Mouse (Mus musculus) liver, embryonic 13.5 days (tissue): ENCODE results near the gene Eif5a. TPM values are rescaled to one million over a fixed set of nuclear protein-coding genes. Genes with fewer than 3 reads are reported as not detected.

ENCODE experiments used
- ATAC-seq: fragments of 200-750 bp; cut with Nextera tagmentation; 2 replicates; pipeline ENCODE4 v1.8.0; 2017; ENCODE audit warnings: low read depth, mild to moderate bottlenecking, moderate number of reproducible peaks, moderate library complexity
- DNase-seq: peaks from one replicate; pipeline ENCODE4 v3.0.0; 2022
- H3K27ac ChIP-seq: fragments of 300-500 bp; sonication (generic); 2 replicates; pipeline ENCODE4 v1.5.1; 2015; ENCODE audit warnings: moderate library complexity, mild to moderate bottlenecking, inconsistent platforms
- H3K27me3 ChIP-seq: fragments of 300-500 bp; sonication (generic); 2 replicates; pipeline ENCODE4 v1.6.1; 2015; ENCODE audit warnings: mild to moderate bottlenecking, inconsistent platforms
- H3K36me3 ChIP-seq: fragments of 300-500 bp; sonication (generic); 2 replicates; pipeline ENCODE4 v1.6.1; 2015; ENCODE audit warnings: mild to moderate bottlenecking, inconsistent platforms
- H3K4me1 ChIP-seq: fragments of 300-500 bp; sonication (generic); replicated peaks from 2 replicates; pipeline ENCODE4 v1.6.1; 2015; ENCODE audit warnings: inconsistent platforms
- H3K4me2 ChIP-seq: fragments of 300-500 bp; sonication (generic); 2 replicates; pipeline ENCODE4 v1.6.1; 2015; ENCODE audit warnings: inconsistent platforms, mild to moderate bottlenecking, moderate library complexity
- H3K4me3 ChIP-seq: fragments of 300-500 bp; sonication (generic); replicated peaks from 2 replicates; pipeline ENCODE4 v1.5.1; 2015; ENCODE audit warnings: mild to moderate bottlenecking, inconsistent platforms
- H3K9ac ChIP-seq: fragments of 300-500 bp; sonication (generic); 2 replicates; pipeline ENCODE4 v1.6.1; 2015; ENCODE audit warnings: mild to moderate bottlenecking, inconsistent platforms
- H3K9me3 ChIP-seq: fragments of 300-500 bp; sonication (generic); replicated peaks from 2 replicates; pipeline ENCODE4 v1.6.1; 2016; ENCODE audit warnings: inconsistent platforms
- WGBS: fragments of 180-500 bp; shearing (Covaris S2); methylation state at CpG from one replicate; pipeline ENCODE4 v1.1.7; 2015; ENCODE audit not compliant: insufficient replicate concordance; 5-methylcytosine and 5-hydroxymethylcytosine counted together
- polyA plus RNA-seq: library from polyadenylated mRNA; unstranded; fragments of >200 nt; fragmentation: Nextera tagmentation; extraction: Ambion mirVana; gene quantifications from 2 replicates; pipeline ENCODE4 v1.2.1, GENCODE M21; 2015

Gene Eif5a
- polyA plus RNA-seq, 1 experiment from 2014 or later: 1,847 TPM

- Histone ChIP-seq H3K4me2 (no peak overlapping the region), H3K4me3 (no peak overlapping the region), H3K4me1 (peaks cover 26% of the 10 kb centered on the region), H3K27me3 (no peaks in the 10 kb centered on the region), H3K9ac (no peak overlapping the region), H3K36me3 (peaks cover 90% of the 10 kb centered on the region), H3K9me3 (no peaks in the 10 kb centered on the region), H3K27ac (peak overlapping the region; percentile 26; the same call in 1 of the 2 replicates)
- WGBS: 85% methylated on average over 17 of the region's 17 CpGs
- ATAC-seq: no peak
- DNase-seq: no peak
Observed at GRCm38 (mm10) chr11:69910781-69911560, 10.8 kb downstream of the Eif5a start.

- Histone ChIP-seq H3K9ac (no peak overlapping the region), H3K36me3 (peaks cover 90% of the 10 kb centered on the region), H3K4me1 (peaks cover 18% of the 10 kb centered on the region), H3K4me3 (no peak overlapping the region), H3K9me3 (no peaks in the 10 kb centered on the region), H3K27me3 (no peaks in the 10 kb centered on the region), H3K27ac (no peak overlapping the region), H3K4me2 (no peak overlapping the region)
- WGBS: 80% methylated on average over 8 of the region's 8 CpGs
- DNase-seq (no peak), ATAC-seq (no peak)
Observed at GRCm38 (mm10) chr11:69910177-69910576, 11.6 kb downstream of the Eif5a start.

- no peaks in the 10 kb centered on the region for H3K9me3 ChIP-seq
- 84% methylated on average over 5 of the region's 5 CpGs for WGBS
- ATAC-seq: no peak
Observed at GRCm38 (mm10) chr11:69909174-69909573, 12.6 kb downstream of the Eif5a start.

GRCm38 (mm10) chr11:69908645-69909044 lies 13.1 kb downstream of the Eif5a start:
- no peaks in the 10 kb centered on the region for H3K27me3 ChIP-seq
- H3K9me3 ChIP-seq: no peaks in the 10 kb centered on the region
- 92% methylated on average over 11 of the region's 11 CpGs for WGBS
- H3K27ac ChIP-seq: no peak overlapping the region
- H3K36me3 ChIP-seq: peaks cover 98% of the 10 kb centered on the region
- H3K4me2 ChIP-seq: no peak overlapping the region
- ATAC-seq: no peak
- no peak overlapping the region for H3K4me3 ChIP-seq
- DNase-seq: no peak
- H3K4me1 ChIP-seq: peaks cover 12% of the 10 kb centered on the region
- H3K9ac ChIP-seq: no peak overlapping the region

More at GRCm38 (mm10) chr11:69909174-69909573, 12.6 kb downstream of the Eif5a start:
- DNase-seq: no peak
- no peak overlapping the region for H3K4me2 ChIP-seq
- H3K4me1 ChIP-seq: peaks cover 12% of the 10 kb centered on the region
- no peaks in the 10 kb centered on the region for H3K27me3 ChIP-seq
- no peak overlapping the region for H3K4me3 ChIP-seq
- H3K27ac ChIP-seq: no peak overlapping the region
- no peak overlapping the region for H3K9ac ChIP-seq
- H3K36me3 ChIP-seq: peaks cover 93% of the 10 kb centered on the region

- H3K27me3 ChIP-seq: no peaks in the 10 kb centered on the region; the same call in 1 of the 2 replicates
- no peak overlapping the region for H3K4me2 ChIP-seq
- DNase-seq: no peak
- H3K9ac ChIP-seq: no peak overlapping the region
- no peak overlapping the region for H3K4me3 ChIP-seq
- peaks cover 65% of the 10 kb centered on the region for H3K36me3 ChIP-seq
- H3K27ac ChIP-seq: no peak overlapping the region
- no peak for ATAC-seq
- no peaks in the 10 kb centered on the region for H3K9me3 ChIP-seq
- 90% methylated on average over 9 of the region's 9 CpGs for WGBS
- H3K4me1 ChIP-seq: peaks cover 32% of the 10 kb centered on the region
Observed at GRCm38 (mm10) chr11:69904311-69904710, 17.4 kb downstream of the Eif5a start.

GRCm38 (mm10) chr11:69902972-69903371 lies 18.8 kb downstream of the Eif5a start:
- DNase-seq (no peak), ATAC-seq (no peak)
- H3K9ac ChIP-seq: peak overlapping the region; percentile 94
- H3K27me3 ChIP-seq: no peaks in the 10 kb centered on the region; the same call in 1 of the 2 replicates
- WGBS: 80% methylated on average over 13 of the region's 13 CpGs
- peaks cover 51% of the 10 kb centered on the region for H3K36me3 ChIP-seq
- peak overlapping the region; percentile 93 for H3K4me3 ChIP-seq
- no peaks in the 10 kb centered on the region for H3K9me3 ChIP-seq
- H3K27ac ChIP-seq: peak overlapping the region; percentile 98
- H3K4me2 ChIP-seq: peak overlapping the region; percentile 87
- H3K4me1 ChIP-seq: peaks cover 44% of the 10 kb centered on the region

GRCm38 (mm10) chr11:69901993-69902392 lies 19.8 kb downstream of the Eif5a start:
- WGBS: under 1% methylated on average over 38 of the region's 39 CpGs
- Histone ChIP-seq H3K4me1 (peaks cover 44% of the 10 kb centered on the region), H3K27ac (peak overlapping the region; percentile 98), H3K9ac (peak overlapping the region; percentile 94), H3K27me3 (no peaks in the 10 kb centered on the region; the same call in 1 of the 2 replicates), H3K36me3 (peaks cover 41% of the 10 kb centered on the region), H3K4me2 (peak overlapping the region; percentile 87), H3K9me3 (no peaks in the 10 kb centered on the region), H3K4me3 (peak overlapping the region; percentile 93)
- peak; percentile 4; the same call in 1 of the 2 replicates for ATAC-seq
- no peak for DNase-seq

- peak overlapping the region; percentile 98 for H3K27ac ChIP-seq
- no peaks in the 10 kb centered on the region; the same call in 1 of the 2 replicates for H3K27me3 ChIP-seq
- peak overlapping the region; percentile 93 for H3K4me3 ChIP-seq
- DNase-seq (peak; percentile 92), ATAC-seq (peak; percentile 62)
- H3K9me3 ChIP-seq: no peaks in the 10 kb centered on the region
- H3K4me2 ChIP-seq: peak overlapping the region; percentile 87
- H3K36me3 ChIP-seq: peaks cover 36% of the 10 kb centered on the region
- WGBS: under 1% methylated on average over 42 of the region's 42 CpGs
- peak overlapping the region; percentile 94 for H3K9ac ChIP-seq
- peaks cover 44% of the 10 kb centered on the region for H3K4me1 ChIP-seq
Observed at GRCm38 (mm10) chr11:69901406-69901846, 20.3 kb downstream of the Eif5a start.

- Histone ChIP-seq H3K27ac (peak within 1 kb of the TSS; percentile 98), H3K36me3 (peaks cover 29% of the 10 kb centered on the region), H3K27me3 (no peaks in the 10 kb centered on the region; the same call in 1 of the 2 replicates), H3K9me3 (no peaks in the 10 kb centered on the region), H3K4me3 (peak within 1 kb of the TSS; percentile 93), H3K9ac (peak within 1 kb of the TSS; percentile 94), H3K4me1 (peaks cover 47% of the 10 kb centered on the region), H3K4me2 (peak within 1 kb of the TSS; percentile 87)
- WGBS: under 1% methylated on average over 38 of the region's 38 CpGs
- ATAC-seq (peak; percentile 89), DNase-seq (peak; percentile 90)
Observed at GRCm38 (mm10) chr11:69900471-69901405, 21.0 kb downstream of the Eif5a start, which contains the start of the genes 2810408A11Rik and Neurl4. 2810408A11Rik (minus strand) TSS chr11:69900987. Neurl4 (plus strand) TSS chr11:69901072.

- H3K9me3 ChIP-seq: no peaks in the 10 kb centered on the region
- no peak overlapping the region for H3K27ac ChIP-seq
- DNase-seq: no peak
- H3K9ac ChIP-seq: peak overlapping the region; percentile 18; the same call in 1 of the 2 replicates
- H3K4me3 ChIP-seq: peak overlapping the region; percentile 93
- H3K36me3 ChIP-seq: peaks cover 20% of the 10 kb centered on the region
- no peak for ATAC-seq
- H3K4me1 ChIP-seq: peaks cover 56% of the 10 kb centered on the region
- 49% methylated on average over 4 of the region's 4 CpGs for WGBS
- H3K4me2 ChIP-seq: peak overlapping the region; percentile 87
- no peaks in the 10 kb centered on the region; the same call in 1 of the 2 replicates for H3K27me3 ChIP-seq
Observed at GRCm38 (mm10) chr11:69899870-69900269, 21.9 kb downstream of the Eif5a start.
